Mouse (Mus musculus) limb, embryonic 11.5 days (tissue): ENCODE data around the gene 2210010C04Rik. TPM values are rescaled to one million over a fixed set of nuclear protein-coding genes. Genes with fewer than 3 reads are reported as not detected.

Experiments
- ATAC-seq: fragments of 200-750 bp; cut with Nextera tagmentation; 2 replicates; pipeline ENCODE4 v1.8.0; 2017; ENCODE audit warnings: low read depth; ENCODE audit not compliant: insufficient number of reproducible peaks, low FRiP score, low TSS enrichment
- DNase-seq: peaks from one replicate; pipeline ENCODE4 v3.0.0-alpha.2; 2015; ENCODE audit warnings: low spot score
- H3K27ac ChIP-seq: fragments of 300-500 bp; sonication (generic); replicated peaks from 2 replicates; pipeline ENCODE4 v1.5.1; 2014; ENCODE audit warnings: low read depth, mild to moderate bottlenecking, low read length
- H3K27me3 ChIP-seq: fragments of 300-500 bp; sonication (generic); 2 replicates; pipeline ENCODE4 v1.6.1; 2014; ENCODE audit warnings: mild to moderate bottlenecking, low read length, mixed read lengths; ENCODE audit not compliant: control insufficient read depth, insufficient read depth
- H3K36me3 ChIP-seq: fragments of 300-500 bp; sonication (generic); 2 replicates; pipeline ENCODE4 v1.6.1; 2014; ENCODE audit warnings: mild to moderate bottlenecking, low read length, moderate library complexity, mixed read lengths; ENCODE audit not compliant: control insufficient read depth, insufficient read depth
- H3K4me1 ChIP-seq: fragments of 300-500 bp; sonication (generic); 2 replicates; pipeline ENCODE4 v1.6.1; 2014; ENCODE audit warnings: low read length, mixed read lengths; ENCODE audit not compliant: control insufficient read depth, insufficient read depth
- H3K4me2 ChIP-seq: fragments of 300-500 bp; sonication (generic); 2 replicates; pipeline ENCODE4 v1.6.1; 2014; ENCODE audit warnings: low read depth, mild to moderate bottlenecking, moderate library complexity; ENCODE audit not compliant: severe bottlenecking
- H3K4me3 ChIP-seq: fragments of 300-500 bp; sonication (generic); 2 replicates; pipeline ENCODE4 v1.5.1; 2014; ENCODE audit warnings: low read depth, low read length
- H3K9ac ChIP-seq: fragments of 300-500 bp; sonication (generic); 2 replicates; pipeline ENCODE4 v1.6.1; 2014; ENCODE audit warnings: mild to moderate bottlenecking, low read length
- H3K9me3 ChIP-seq: fragments of 300-500 bp; sonication (generic); 2 replicates; pipeline ENCODE4 v1.6.1; 2016; ENCODE audit warnings: low read length; ENCODE audit not compliant: control insufficient read depth
- WGBS: fragments of 180-500 bp; shearing (Covaris S2); extraction: QIAGEN DNeasy Blood & Tissue Kit; methylation state at CpG from one replicate; pipeline ENCODE4 v1.1.7; 2014; 5-methylcytosine and 5-hydroxymethylcytosine counted together
- polyA plus RNA-seq: library from polyadenylated mRNA; unstranded; fragments of >200 nt; fragmentation: Nextera tagmentation; extraction: Ambion mirVana; gene quantifications from 2 replicates; pipeline ENCODE4 v1.2.1, GENCODE M21; 2014

2210010C04Rik gene
- polyA plus RNA-seq, 1 experiment from 2014 or later = not detected

DNA sequence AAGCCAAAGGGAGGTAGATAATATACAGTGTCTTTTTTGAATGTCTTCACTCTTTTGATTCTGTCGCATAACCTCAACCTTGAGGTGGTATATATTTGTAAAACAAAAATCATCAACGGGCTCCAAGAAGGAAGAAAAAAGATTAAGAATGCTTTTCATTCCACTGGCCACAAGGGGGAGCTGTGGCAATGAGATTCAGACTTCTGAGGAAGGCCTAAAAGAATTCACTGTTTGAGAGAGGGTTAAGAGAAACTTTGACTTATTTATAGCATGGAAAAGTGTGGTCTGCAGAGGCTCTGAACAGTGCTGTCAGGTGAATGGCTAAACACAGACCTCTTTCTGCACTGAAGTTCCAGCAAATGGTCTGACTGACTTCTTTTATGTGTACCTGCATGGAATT, 20.3 kb upstream of the 2210010C04Rik start:
- ATAC-seq (no peak), DNase-seq (peak; percentile 49)
- Histone ChIP-seq H3K27me3 (no peaks in the 10 kb centered on the region), H3K4me2 (no peak overlapping the region), H3K36me3 (no peaks in the 10 kb centered on the region), H3K27ac (no peak overlapping the region), H3K4me1 (no peaks in the 10 kb centered on the region), H3K9me3 (no peaks in the 10 kb centered on the region), H3K9ac (no peak overlapping the region), H3K4me3 (no peak overlapping the region)
- 50% methylated on average over 2 of the region's 2 CpGs for WGBS

DNA sequence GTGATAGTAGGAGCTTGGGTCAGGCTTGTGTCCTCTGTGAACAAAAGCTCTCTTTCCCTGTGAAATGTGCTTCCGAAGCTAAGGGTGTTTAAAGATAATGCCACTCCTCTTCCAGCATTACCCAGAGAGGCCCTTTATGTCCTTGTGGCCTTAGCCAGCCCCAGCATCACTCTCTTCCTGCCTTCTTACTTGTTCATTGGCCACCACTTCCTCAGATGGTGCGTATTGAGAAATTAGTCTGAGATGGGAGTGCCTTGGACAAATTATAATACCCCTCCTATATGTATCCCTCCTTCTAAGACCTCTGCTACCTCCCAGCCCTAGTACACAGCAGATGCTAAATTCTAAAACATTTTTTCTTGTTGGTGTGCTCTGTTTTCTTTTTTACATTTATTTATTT, 19.1 kb upstream of the 2210010C04Rik start:
- Histone ChIP-seq H3K4me3 (no peak overlapping the region), H3K36me3 (no peaks in the 10 kb centered on the region), H3K4me1 (no peaks in the 10 kb centered on the region), H3K9ac (no peak overlapping the region), H3K4me2 (no peak overlapping the region), H3K9me3 (no peaks in the 10 kb centered on the region), H3K27me3 (no peaks in the 10 kb centered on the region), H3K27ac (no peak overlapping the region)
- DNase-seq (no peak), ATAC-seq (no peak)
- 100% methylated on average over 2 of the region's 2 CpGs for WGBS

DNA sequence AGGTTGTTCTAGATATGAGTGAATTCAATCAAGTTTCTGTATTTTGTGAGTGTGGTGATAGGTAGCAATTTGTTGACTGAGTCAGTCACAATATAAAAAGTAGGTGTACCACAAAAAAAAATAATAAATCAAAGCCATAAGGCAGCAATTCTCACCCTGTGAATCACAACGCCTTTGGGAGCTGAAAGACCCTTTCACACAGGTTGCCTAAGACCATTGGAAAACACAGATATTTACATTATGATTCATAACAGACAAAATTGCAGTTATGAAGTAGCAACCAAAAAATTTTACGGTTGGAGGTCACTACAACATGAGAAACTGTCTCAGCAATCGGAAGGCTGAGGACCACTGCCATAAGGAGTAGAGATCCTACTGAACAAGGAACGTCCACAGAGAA, 16.5 kb upstream of the 2210010C04Rik start:
- H3K36me3 ChIP-seq = no peaks in the 10 kb centered on the region
- H3K4me3 ChIP-seq = no peak overlapping the region
- ATAC-seq (no peak), DNase-seq (no peak)
- no peaks in the 10 kb centered on the region for H3K9me3 ChIP-seq
- H3K27ac ChIP-seq = no peak overlapping the region
- no peaks in the 10 kb centered on the region for H3K4me1 ChIP-seq
- no peaks in the 10 kb centered on the region for H3K27me3 ChIP-seq
- no peak overlapping the region for H3K4me2 ChIP-seq
- WGBS = 85% methylated on average over 4 of the region's 4 CpGs
- no peak overlapping the region for H3K9ac ChIP-seq

DNA sequence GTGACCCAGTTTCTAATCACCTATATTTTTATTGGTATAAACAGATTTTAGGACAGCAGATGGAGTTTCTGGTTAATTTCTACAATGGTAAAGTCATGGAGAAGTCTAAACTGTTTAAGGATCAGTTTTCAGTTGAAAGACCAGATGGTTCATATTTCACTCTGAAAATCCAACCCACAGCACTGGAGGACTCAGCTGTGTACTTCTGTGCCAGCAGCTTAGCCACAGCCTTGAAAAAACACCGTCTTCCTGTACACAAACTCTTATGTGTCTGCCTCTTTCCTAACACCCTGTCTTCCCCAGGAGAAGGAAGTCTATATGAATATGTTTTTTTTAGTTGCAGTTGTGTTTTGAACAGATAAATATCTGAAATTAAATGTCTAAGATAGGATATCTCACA, 13.3 kb upstream of the 2210010C04Rik start:
- DNase-seq = no peak
- H3K36me3 ChIP-seq = no peaks in the 10 kb centered on the region
- WGBS = 56% methylated on average over 1 of the region's 1 CpGs
- H3K27me3 ChIP-seq = no peaks in the 10 kb centered on the region
- H3K27ac ChIP-seq = no peak overlapping the region
- no peaks in the 10 kb centered on the region for H3K9me3 ChIP-seq
- H3K9ac ChIP-seq = no peak overlapping the region
- ATAC-seq = no peak
- no peak overlapping the region for H3K4me2 ChIP-seq
- H3K4me3 ChIP-seq = no peak overlapping the region
- H3K4me1 ChIP-seq = no peaks in the 10 kb centered on the region

DNA sequence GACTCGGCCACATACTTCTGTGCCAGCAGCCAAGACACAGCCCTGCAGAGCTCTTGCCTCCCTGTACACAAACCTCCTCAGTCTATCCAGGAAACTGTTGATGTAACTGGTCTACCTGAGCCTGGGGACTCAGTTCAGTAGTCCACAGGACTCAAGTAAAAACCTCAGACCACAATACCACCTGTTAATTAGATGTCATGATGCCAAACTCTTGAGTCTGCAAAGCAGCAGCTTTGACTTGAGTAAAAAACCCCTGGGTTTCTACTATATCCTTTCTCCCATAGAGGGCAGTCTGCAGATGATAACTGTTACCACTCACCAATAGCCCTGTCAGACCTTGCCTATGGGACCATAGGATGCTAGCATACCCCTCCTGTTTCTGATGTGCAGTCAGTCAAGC, 12.7 kb upstream of the 2210010C04Rik start:
- Histone ChIP-seq H3K9ac (no peak overlapping the region), H3K27me3 (no peaks in the 10 kb centered on the region), H3K4me2 (no peak overlapping the region), H3K9me3 (no peaks in the 10 kb centered on the region), H3K27ac (no peak overlapping the region), H3K4me1 (no peaks in the 10 kb centered on the region), H3K36me3 (no peaks in the 10 kb centered on the region), H3K4me3 (no peak overlapping the region)
- 87% methylated on average over 1 of the region's 1 CpGs for WGBS
- no peak for ATAC-seq
- no peak for DNase-seq

DNA sequence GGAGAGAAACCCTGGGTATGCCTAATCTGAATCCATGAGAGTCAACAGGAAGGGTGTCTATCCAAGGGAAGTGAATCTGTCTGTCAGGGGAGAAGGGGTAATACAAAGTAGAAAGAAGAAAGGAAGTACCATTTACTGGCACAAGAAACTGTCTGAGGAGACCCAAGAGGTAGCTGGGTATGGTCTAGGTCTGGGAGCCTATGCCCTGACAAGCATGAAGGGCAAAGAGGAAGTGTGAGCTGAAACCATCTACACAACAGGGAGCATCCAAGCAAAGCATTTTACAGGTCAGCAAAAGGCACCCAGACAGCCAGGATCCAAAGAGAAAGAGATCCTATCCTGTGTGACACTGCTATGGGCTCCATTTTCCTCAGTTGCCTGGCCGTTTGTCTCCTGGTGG, 11.9 kb upstream of the 2210010C04Rik start:
- H3K4me1 ChIP-seq = no peaks in the 10 kb centered on the region
- no peak overlapping the region for H3K27ac ChIP-seq
- H3K9ac ChIP-seq = no peak overlapping the region
- DNase-seq = no peak
- 95% methylated on average over 1 of the region's 1 CpGs for WGBS
- no peaks in the 10 kb centered on the region for H3K36me3 ChIP-seq
- H3K27me3 ChIP-seq = no peaks in the 10 kb centered on the region
- no peaks in the 10 kb centered on the region for H3K9me3 ChIP-seq
- H3K4me3 ChIP-seq = no peak overlapping the region
- no peak overlapping the region for H3K4me2 ChIP-seq
- no peak for ATAC-seq

DNA sequence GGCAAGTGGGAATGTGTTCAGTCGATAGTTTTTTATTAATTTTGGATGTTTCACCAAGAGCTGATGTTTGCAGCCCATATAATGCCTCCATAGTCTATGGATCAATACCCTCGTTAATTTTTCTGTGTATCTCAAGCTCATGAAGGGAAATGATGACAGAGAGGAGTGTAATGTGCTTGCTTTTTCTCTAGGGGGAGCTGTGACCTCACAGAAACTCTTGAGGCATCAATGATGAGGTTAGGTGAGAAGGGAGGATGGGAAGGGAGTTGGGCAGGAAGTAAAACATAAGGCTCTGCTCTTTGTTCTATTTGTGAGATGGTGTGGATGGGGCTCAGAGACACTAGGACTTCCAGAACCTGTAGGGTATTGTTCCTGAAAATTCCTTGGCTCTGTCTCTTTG, 11.2 kb upstream of the 2210010C04Rik start:
- DNase-seq (no peak), ATAC-seq (no peak)
- H3K27me3 ChIP-seq = no peaks in the 10 kb centered on the region
- H3K9ac ChIP-seq = no peak overlapping the region
- no peak overlapping the region for H3K4me3 ChIP-seq
- no peak overlapping the region for H3K27ac ChIP-seq
- no peaks in the 10 kb centered on the region for H3K4me1 ChIP-seq
- no peaks in the 10 kb centered on the region for H3K36me3 ChIP-seq
- 70% methylated on average over 2 of the region's 2 CpGs for WGBS
- no peaks in the 10 kb centered on the region for H3K9me3 ChIP-seq
- no peak overlapping the region for H3K4me2 ChIP-seq

DNA sequence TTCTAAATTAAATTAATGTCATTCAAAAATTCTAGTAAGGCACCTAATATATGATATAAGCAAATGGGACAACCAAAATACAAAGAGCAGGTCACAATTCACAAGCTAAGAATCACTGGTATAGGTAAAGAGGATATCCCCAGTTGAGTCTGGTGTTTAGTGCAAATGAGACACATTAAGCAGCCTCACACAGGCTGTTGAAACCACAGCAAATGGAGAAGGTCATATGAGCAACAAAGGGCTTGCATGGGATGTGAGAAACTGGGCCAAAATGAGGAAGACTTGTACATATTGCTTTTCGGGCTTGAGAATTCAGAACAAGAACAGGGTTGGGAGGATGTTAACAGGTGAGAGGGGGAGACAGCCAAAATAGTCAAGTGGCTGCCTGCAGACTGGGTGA, 9.4 kb upstream of the 2210010C04Rik start:
- Histone ChIP-seq H3K9ac (no peak overlapping the region), H3K27me3 (no peaks in the 10 kb centered on the region), H3K4me1 (no peaks in the 10 kb centered on the region), H3K4me2 (no peak overlapping the region), H3K27ac (no peak overlapping the region), H3K9me3 (no peaks in the 10 kb centered on the region), H3K36me3 (no peaks in the 10 kb centered on the region), H3K4me3 (no peak overlapping the region)
- 84% methylated on average over 1 of the region's 1 CpGs for WGBS
- ATAC-seq (no peak), DNase-seq (no peak)

DNA sequence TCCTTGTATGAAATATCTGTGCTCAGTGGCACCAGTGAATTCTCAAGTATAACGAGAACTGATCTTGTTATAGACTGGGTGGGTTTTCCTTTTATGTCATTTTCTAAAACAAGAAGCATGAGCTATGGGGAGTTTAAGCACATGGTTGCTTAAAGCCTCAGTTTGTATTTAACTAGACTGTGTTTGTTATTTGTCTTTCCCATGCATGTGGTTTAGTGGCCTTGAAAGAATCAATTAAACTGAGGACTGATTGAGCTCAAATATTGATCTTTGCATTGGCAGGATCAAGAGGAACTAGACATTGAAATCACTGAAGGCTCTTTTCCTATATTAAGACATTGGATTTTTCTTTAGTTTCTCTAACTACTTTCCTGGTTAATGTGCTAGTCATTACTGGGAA, 9.0 kb upstream of the 2210010C04Rik start:
- WGBS = 88% methylated on average over 1 of the region's 1 CpGs
- H3K27me3 ChIP-seq = no peaks in the 10 kb centered on the region
- no peaks in the 10 kb centered on the region for H3K9me3 ChIP-seq
- ATAC-seq = no peak
- no peaks in the 10 kb centered on the region for H3K4me1 ChIP-seq
- no peak for DNase-seq
- H3K9ac ChIP-seq = no peak overlapping the region
- no peak overlapping the region for H3K27ac ChIP-seq
- H3K4me3 ChIP-seq = no peak overlapping the region
- H3K36me3 ChIP-seq = no peaks in the 10 kb centered on the region
- no peak overlapping the region for H3K4me2 ChIP-seq
